Mouse (Mus musculus): ENCODE data around the gene Fam177a.
"Not testable (repeated sequence)": the region's sequence is repeated elsewhere in the genome, so short reads cannot be mapped to it uniquely, and the experiment has no call there.

The Fam177a gene

DNA sequence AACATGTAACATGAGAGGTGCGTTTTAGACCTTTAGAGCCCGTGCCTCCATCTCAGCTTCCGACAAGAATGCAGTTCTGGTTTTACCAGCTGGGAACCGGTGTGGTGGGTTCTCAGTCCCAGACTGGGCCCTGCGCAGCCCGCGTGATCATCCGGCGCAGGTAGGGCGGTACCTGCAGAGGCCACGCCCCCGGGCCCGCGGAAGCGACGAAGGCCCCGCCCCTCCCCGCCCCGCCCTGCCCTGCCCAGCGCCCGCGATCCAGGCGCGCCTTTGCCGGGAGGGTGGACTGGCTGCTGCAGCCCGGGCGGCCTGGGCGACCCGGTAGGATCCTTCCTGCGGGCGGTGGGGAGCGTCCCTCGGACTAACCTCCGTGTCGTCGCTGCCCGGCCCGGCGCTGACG lies at the start of gene Fam177a:
TSS of gene Fam177a (plus strand) at position 228 of the 400 bp plus-strand sequence.
- DNase-seq (ENCODE audit: low spot score in 2 of 2): not testable (repeated sequence)

GRCm38 (mm10) chr12:55075296-55075695 lies 49.0 kb upstream of the Fam177a start:
- no peak for DNase-seq (ENCODE audit: low spot score in 2 of 2)

GRCm38 (mm10) chr12:55078706-55079105 lies 45.6 kb upstream of the Fam177a start:
- not testable (repeated sequence) for DNase-seq (ENCODE audit: low spot score in 2 of 2)

DNA sequence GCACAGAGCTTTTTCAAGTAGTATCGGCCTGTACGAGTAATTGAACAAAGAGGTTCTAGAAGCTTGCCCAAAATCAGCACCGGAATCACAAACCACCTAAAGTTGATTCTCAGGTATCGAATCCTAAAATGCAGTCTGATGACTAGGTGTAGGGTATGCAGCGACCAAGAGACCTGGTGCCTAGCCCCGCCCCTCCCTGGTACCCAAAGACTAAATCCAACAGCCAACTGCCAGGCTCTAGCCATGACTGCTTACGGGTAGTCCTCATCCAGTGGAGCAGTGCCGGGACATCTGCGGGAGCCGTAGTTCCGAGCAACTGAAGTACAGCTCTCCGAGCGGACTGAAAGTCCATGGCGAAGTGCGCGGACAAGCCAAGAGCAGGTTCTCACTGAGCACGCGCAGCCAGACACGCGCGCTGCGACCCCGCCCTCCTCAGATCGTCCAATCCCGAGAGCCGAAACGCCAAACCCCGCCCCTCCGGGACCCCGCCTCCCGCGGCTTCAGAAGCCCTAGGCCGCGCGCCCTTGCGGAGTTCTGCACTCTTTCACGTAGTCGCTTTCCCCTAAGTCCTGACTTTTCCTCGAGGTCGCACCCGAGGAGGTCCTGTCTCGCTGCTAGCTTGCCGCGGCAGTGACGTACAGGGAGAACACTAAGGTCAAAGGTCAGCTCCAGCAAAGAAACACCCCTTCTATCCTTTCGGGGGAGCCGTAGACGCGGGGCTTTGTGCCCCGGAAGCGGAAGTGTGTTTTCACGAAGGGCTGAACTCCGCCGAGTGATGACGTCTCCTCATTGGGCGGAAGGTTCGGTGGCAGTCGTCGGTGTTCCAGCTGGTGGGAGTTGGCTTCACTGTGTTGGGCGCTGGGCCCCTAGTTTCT lies 44.3 kb upstream of the Fam177a start, which contains the start of the genes 2700097O09Rik and Srp54a:
TSS of gene 2700097O09Rik (minus strand) at position 385 of the 875 bp plus-strand sequence.
TSS of gene Srp54a (plus strand) at position 537 of the 875 bp plus-strand sequence.
- DNase-seq (ENCODE audit: low spot score in 2 of 2): peak; percentile 85

- DNase-seq (ENCODE audit: low spot score in 2 of 2): not testable (repeated sequence)
These were observed 43.7 kb upstream of the Fam177a start for GRCm38 (mm10) chr12:55080601-55080942.

GRCm38 (mm10) chr12:55092127-55092526 lies 32.1 kb upstream of the Fam177a start:
- DNase-seq (ENCODE audit: low spot score in 2 of 2): not testable (repeated sequence)

DNA sequence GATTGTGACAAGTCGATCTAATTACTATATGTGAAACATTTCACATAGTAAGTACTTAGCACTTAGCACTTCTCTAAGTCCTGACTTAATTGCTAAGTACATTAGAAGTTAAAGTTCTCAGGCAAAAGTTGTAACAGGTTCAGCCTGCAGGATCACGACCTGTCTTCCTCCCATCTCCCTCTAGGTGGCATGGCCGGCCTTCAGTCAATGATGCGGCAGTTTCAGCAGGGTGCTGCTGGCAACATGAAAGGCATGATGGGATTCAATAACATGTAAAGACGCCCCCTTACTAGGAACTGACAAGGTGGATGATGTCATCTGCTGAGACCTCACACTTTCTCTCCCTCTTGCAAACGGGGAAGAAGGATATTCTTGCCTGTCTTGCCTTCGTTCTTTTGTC lies 11.7 kb upstream of the Fam177a start:
- not testable (repeated sequence) for DNase-seq (ENCODE audit: low spot score in 2 of 2)

GRCm38 (mm10) chr12:55124731-55125130 lies 462 bp downstream of the Fam177a start:
- not testable (repeated sequence) for DNase-seq (ENCODE audit: low spot score in 2 of 2)

DNA sequence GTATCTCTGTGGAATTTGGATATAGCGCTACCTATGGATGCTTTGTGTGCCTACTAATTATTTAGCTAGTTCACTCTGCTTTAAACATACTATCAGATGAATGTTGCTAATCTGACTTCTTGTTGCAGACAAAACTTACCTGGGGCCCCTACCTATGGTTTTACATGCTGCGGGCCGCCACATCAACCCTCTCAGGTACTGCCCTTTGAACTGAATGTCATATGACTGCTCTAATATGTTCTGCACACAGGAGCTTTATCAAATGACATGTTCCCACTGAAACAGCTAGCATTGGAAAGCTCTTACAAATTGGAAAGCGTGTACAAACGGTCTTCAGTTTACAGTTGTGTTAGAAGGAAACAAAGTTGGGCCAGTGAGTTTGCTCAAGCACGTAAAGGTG lies 11.3 kb downstream of the Fam177a start:
- DNase-seq (ENCODE audit: low spot score in 2 of 2): not testable (repeated sequence)

DNA sequence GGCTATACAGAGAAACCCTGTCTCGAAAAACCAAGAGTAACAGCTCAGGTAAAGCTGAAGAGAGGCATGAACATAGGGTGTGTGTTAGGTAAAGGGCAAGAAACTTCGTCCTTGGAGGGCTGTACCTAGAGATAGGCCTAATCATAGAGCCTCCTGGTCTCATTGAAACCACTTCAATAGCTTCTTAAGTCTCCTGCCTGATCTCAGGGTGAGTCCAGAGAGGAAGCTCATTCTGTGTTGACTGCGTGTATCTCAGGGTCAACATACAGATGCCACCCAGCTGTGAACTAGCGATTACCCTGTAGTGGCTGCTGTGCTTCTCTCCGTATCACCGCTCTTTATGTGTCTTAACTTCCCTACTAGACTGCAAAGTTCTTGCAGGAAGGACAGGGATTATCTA lies 13.6 kb downstream of the Fam177a start:
- DNase-seq (ENCODE audit: low spot score in 2 of 2): not testable (repeated sequence)

DNA sequence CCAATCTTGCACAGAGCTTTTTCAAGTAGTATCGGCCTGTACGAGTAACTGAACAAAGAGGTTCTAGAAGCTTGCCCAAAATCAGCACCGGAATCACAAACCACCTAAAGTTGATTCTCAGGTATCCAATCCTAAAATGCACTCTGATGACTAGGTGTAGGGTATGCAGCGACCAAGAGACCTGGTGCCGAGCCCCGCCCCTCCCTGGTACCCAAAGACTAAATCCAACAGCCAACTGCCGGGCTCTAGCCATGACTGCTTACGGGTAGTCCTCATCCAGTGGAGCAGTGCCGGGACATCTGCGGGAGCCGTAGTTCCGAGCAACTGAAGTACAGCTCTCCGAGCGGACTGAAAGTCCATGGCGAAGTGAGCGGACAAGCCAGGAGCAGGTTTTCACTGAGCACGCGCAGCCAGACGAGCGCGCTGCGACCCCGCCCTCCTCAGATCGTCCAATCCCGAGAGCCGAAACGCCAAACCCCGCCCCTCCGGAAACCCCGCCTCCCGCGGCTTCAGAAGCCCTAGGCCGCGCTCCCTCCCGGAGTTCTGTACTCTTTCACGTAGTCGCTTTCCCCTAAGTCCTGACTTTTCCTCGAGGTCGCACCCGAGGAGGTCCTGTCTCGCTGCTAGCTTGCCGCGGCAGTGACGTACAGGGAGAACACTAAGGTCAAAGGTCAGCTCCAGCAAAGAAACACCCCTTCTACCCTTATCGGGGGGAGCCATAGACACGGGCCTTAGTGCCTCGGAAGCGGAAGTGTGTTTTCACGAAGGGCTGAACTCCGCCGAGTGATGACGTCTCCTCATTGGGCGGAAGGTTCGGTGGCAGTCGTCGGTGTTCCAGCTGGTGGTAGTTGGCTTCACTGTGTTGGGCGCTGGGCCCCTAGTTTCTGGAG lies 30.5 kb downstream of the Fam177a start, which contains the start of gene Srp54b:
TSS of gene Srp54b (plus strand) at position 546 of the 890 bp plus-strand sequence.
- not testable (repeated sequence) for DNase-seq (ENCODE audit: low spot score in 2 of 2)

- not testable (repeated sequence) for DNase-seq (ENCODE audit: low spot score in 2 of 2)
These were observed 31.1 kb downstream of the Fam177a start for GRCm38 (mm10) chr12:55155449-55155783.

- DNase-seq (ENCODE audit: low spot score in 2 of 2): not testable (repeated sequence)
These were observed 42.8 kb downstream of the Fam177a start for GRCm38 (mm10) chr12:55167034-55167557.

DNA sequence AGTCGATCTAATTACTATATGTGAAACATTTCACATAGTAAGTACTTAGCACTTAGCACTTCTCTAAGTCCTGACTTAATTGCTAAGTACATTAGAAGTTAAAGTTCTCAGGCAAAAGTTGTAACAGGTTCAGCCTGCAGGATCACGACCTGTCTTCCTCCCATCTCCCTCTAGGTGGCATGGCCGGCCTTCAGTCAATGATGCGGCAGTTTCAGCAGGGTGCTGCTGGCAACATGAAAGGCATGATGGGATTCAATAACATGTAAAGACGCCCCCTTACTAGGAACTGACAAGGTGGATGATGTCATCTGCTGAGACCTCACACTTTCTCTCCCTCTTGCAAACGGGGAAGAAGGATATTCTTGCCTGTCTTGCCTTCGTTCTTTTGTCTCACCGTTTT lies 63.4 kb downstream of the Fam177a start:
- DNase-seq (ENCODE audit: low spot score in 2 of 2): not testable (repeated sequence)

DNA sequence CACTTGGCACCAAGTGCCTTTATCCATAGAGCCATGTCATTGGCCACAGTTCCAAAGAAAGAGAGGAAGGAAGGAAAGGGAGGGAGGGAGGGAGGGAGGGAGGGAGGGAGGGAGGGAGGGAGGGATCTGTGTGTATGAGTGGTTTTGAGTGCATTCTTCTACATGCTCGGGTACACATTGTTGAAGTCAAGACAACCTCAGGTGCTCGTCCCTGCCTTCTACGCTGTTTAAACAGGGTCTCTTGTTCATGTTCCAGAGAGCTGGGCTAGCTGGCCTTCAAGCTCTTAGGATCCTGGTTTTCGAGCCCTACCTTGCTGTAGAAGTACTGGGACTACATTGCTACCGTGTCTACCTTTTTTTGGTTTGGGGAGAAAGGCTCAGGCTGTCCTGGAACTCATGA lies 64.9 kb downstream of the Fam177a start:
- DNase-seq (ENCODE audit: low spot score in 2 of 2): not testable (repeated sequence)
